Mouse (Mus musculus) forebrain, embryonic 16.5 days (tissue): ENCODE measurements around the gene Mgarp. TPM values are rescaled to one million over a fixed set of nuclear protein-coding genes. Genes with fewer than 3 reads are reported as not detected.
"Not testable (repeated sequence)": the region's sequence is repeated elsewhere in the genome, so short reads cannot be mapped to it uniquely, and the experiment has no call there.

Source experiments
- ATAC-seq: fragments of 200-750 bp; cut with Nextera tagmentation; 2 replicates; pipeline ENCODE4 v1.8.0; 2017; ENCODE audit warnings: mild to moderate bottlenecking, moderate library complexity
- H3K27ac ChIP-seq: fragments of 300-500 bp; sonication (generic); 2 replicates; pipeline ENCODE4 v1.5.1; 2014; ENCODE audit warnings: low read length, control low read depth
- H3K27me3 ChIP-seq: fragments of 300-500 bp; sonication (generic); replicated peaks from 2 replicates; pipeline ENCODE4 v1.6.1; 2014; ENCODE audit warnings: low read length; ENCODE audit not compliant: control insufficient read depth, insufficient read depth
- H3K36me3 ChIP-seq: fragments of 300-500 bp; sonication (generic); 2 replicates; pipeline ENCODE4 v1.6.1; 2014; ENCODE audit not compliant: control insufficient read depth, insufficient read depth
- H3K4me1 ChIP-seq: fragments of 300-500 bp; sonication (generic); replicated peaks from 2 replicates; pipeline ENCODE4 v1.6.1; 2014; ENCODE audit warnings: low read length; ENCODE audit not compliant: control insufficient read depth, insufficient read depth
- H3K4me2 ChIP-seq: fragments of 300-500 bp; sonication (generic); 2 replicates; pipeline ENCODE4 v1.6.1; 2014; ENCODE audit warnings: mild to moderate bottlenecking, low read length, control low read depth
- H3K4me3 ChIP-seq: fragments of 300-500 bp; sonication (generic); replicated peaks from 2 replicates; pipeline ENCODE4 v1.5.1; 2014; ENCODE audit warnings: mild to moderate bottlenecking, low read length, control low read depth
- H3K9ac ChIP-seq: fragments of 300-500 bp; sonication (generic); replicated peaks from 2 replicates; pipeline ENCODE4 v1.6.1; 2014; ENCODE audit warnings: low read depth, low read length, control low read depth
- H3K9me3 ChIP-seq: fragments of 300-500 bp; sonication (generic); 2 replicates; pipeline ENCODE4 v1.6.1; 2016; ENCODE audit warnings: low read length; ENCODE audit not compliant: control insufficient read depth
- WGBS: fragments of 180-500 bp; shearing (Covaris S2); extraction: QIAGEN DNeasy Blood & Tissue Kit; methylation state at CpG from one replicate; pipeline ENCODE4 v1.1.7; 2014; 5-methylcytosine and 5-hydroxymethylcytosine counted together
- polyA plus RNA-seq: library from polyadenylated mRNA; unstranded; fragments of >200 nt; fragmentation: Nextera tagmentation; extraction: Ambion mirVana; gene quantifications from 2 replicates; pipeline ENCODE4 v1.2.1, GENCODE M21; 2015

Gene Mgarp
- polyA plus RNA-seq, 1 experiment from 2014 or later = 0.44 TPM

GRCm38 (mm10) chr3:51399531-51399930 lies 3.0 kb upstream of the Mgarp start:
- Histone ChIP-seq H3K4me3 (no peak overlapping the region), H3K36me3 (no peaks in the 10 kb centered on the region), H3K27me3 (peaks cover 8% of the 10 kb centered on the region; the same call in 1 of the 2 replicates), H3K9ac (no peak overlapping the region), H3K4me1 (no peaks in the 10 kb centered on the region; the same call in 1 of the 2 replicates), H3K27ac (no peak overlapping the region), H3K4me2 (no peak overlapping the region), H3K9me3 (no peaks in the 10 kb centered on the region)
- ATAC-seq = no peak
- WGBS = 68% methylated on average over 4 of the region's 4 CpGs

- Histone ChIP-seq H3K4me2 (no peak overlapping the region), H3K4me3 (no peak overlapping the region), H3K4me1 (no peaks in the 10 kb centered on the region; the same call in 1 of the 2 replicates), H3K27ac (no peak overlapping the region), H3K27me3 (peaks cover 8% of the 10 kb centered on the region; the same call in 1 of the 2 replicates), H3K9me3 (no peaks in the 10 kb centered on the region), H3K9ac (no peak overlapping the region), H3K36me3 (no peaks in the 10 kb centered on the region)
- 9% methylated on average over 3 of the region's 3 CpGs for WGBS
- ATAC-seq = 0 out of 2 replicates have a peak, but pooled peaks have one; percentile 16
These were observed 2.1 kb upstream of the Mgarp start for GRCm38 (mm10) chr3:51398667-51399066.

GRCm38 (mm10) chr3:51397700-51398299 lies 1.3 kb upstream of the Mgarp start:
- ATAC-seq = no peak
- H3K9me3 ChIP-seq = no peaks in the 10 kb centered on the region
- 62% methylated on average over 15 of the region's 15 CpGs for WGBS

GRCm38 (mm10) chr3:51395461-51396145 lies 935 bp downstream of the Mgarp start:
- H3K4me1 ChIP-seq = no peaks in the 10 kb centered on the region; the same call in 1 of the 2 replicates
- H3K27me3 ChIP-seq = peaks cover 8% of the 10 kb centered on the region; the same call in 1 of the 2 replicates
- no peaks in the 10 kb centered on the region for H3K36me3 ChIP-seq
- H3K27ac ChIP-seq = no peak overlapping the region
- H3K9me3 ChIP-seq = no peaks in the 10 kb centered on the region
- H3K4me3 ChIP-seq = no peak overlapping the region
- no peak overlapping the region for H3K9ac ChIP-seq
- 24% methylated on average over 19 of the region's 19 CpGs for WGBS
- H3K4me2 ChIP-seq = no peak overlapping the region
- no peak for ATAC-seq

More at GRCm38 (mm10) chr3:51397700-51398299, 1.3 kb upstream of the Mgarp start:
- Histone ChIP-seq H3K36me3 (no peaks in the 10 kb centered on the region), H3K4me3 (no peak overlapping the region), H3K27me3 (peaks cover 8% of the 10 kb centered on the region; the same call in 1 of the 2 replicates), H3K4me2 (no peak overlapping the region), H3K4me1 (no peaks in the 10 kb centered on the region; the same call in 1 of the 2 replicates), H3K27ac (no peak overlapping the region), H3K9ac (no peak overlapping the region)

- no peak for ATAC-seq
- 54% methylated on average over 3 of the region's 3 CpGs for WGBS
These were observed 1.7 kb downstream of the Mgarp start for GRCm38 (mm10) chr3:51394881-51395280.

GRCm38 (mm10) chr3:51393651-51394050 lies 2.9 kb downstream of the Mgarp start:
- 96% methylated on average over 2 of the region's 2 CpGs for WGBS
- peaks cover 8% of the 10 kb centered on the region; the same call in 1 of the 2 replicates for H3K27me3 ChIP-seq
- no peak for ATAC-seq
- H3K36me3 ChIP-seq = no peaks in the 10 kb centered on the region
- no peaks in the 10 kb centered on the region; the same call in none of the 2 replicates for H3K4me1 ChIP-seq
- no peaks in the 10 kb centered on the region for H3K9me3 ChIP-seq
- H3K4me3 ChIP-seq = no peak overlapping the region
- H3K4me2 ChIP-seq = no peak overlapping the region
- no peak overlapping the region for H3K27ac ChIP-seq
- H3K9ac ChIP-seq = no peak overlapping the region

More at GRCm38 (mm10) chr3:51394881-51395280, 1.7 kb downstream of the Mgarp start:
- Histone ChIP-seq H3K4me3 (no peak overlapping the region), H3K4me1 (no peaks in the 10 kb centered on the region; the same call in 1 of the 2 replicates), H3K36me3 (no peaks in the 10 kb centered on the region), H3K9ac (no peak overlapping the region), H3K9me3 (no peaks in the 10 kb centered on the region), H3K27me3 (peaks cover 8% of the 10 kb centered on the region; the same call in 1 of the 2 replicates), H3K4me2 (no peak overlapping the region), H3K27ac (no peak overlapping the region)

- H3K4me1 ChIP-seq, H3K4me3 ChIP-seq, H3K36me3 ChIP-seq, H3K4me2 ChIP-seq, H3K9me3 ChIP-seq, H3K9ac ChIP-seq, ATAC-seq, H3K27ac ChIP-seq, H3K27me3 ChIP-seq: not testable (repeated sequence)
- 91% methylated on average over 3 of the region's 3 CpGs for WGBS
These were observed 3.5 kb downstream of the Mgarp start for GRCm38 (mm10) chr3:51393018-51393417.

- ATAC-seq = no peak
- Histone ChIP-seq H3K4me3 (no peak overlapping the region), H3K4me1 (no peaks in the 10 kb centered on the region; the same call in none of the 2 replicates), H3K4me2 (no peak overlapping the region), H3K9ac (no peak overlapping the region), H3K27me3 (peaks cover 6% of the 10 kb centered on the region; the same call in 1 of the 2 replicates), H3K36me3 (no peaks in the 10 kb centered on the region), H3K9me3 (no peaks in the 10 kb centered on the region), H3K27ac (no peak overlapping the region)
- 95% methylated on average over 5 of the region's 5 CpGs for WGBS
These were observed 4.9 kb downstream of the Mgarp start for GRCm38 (mm10) chr3:51391591-51391990.

GRCm38 (mm10) chr3:51391095-51391494 lies 5.4 kb downstream of the Mgarp start:
- H3K9ac ChIP-seq = no peak overlapping the region
- H3K4me2 ChIP-seq = no peak overlapping the region
- no peak overlapping the region for H3K4me3 ChIP-seq
- H3K36me3 ChIP-seq = no peaks in the 10 kb centered on the region
- H3K9me3 ChIP-seq = no peaks in the 10 kb centered on the region
- peaks cover 3% of the 10 kb centered on the region; the same call in 1 of the 2 replicates for H3K27me3 ChIP-seq
- no peak overlapping the region for H3K27ac ChIP-seq
- H3K4me1 ChIP-seq = no peaks in the 10 kb centered on the region; the same call in none of the 2 replicates
- ATAC-seq = no peak
- 82% methylated on average over 5 of the region's 5 CpGs for WGBS
